Mouse (Mus musculus) forebrain, embryonic 11.5 days (tissue): ENCODE results near the gene Dpf1. TPM values are rescaled to one million over a fixed set of nuclear protein-coding genes. Genes with fewer than 3 reads are reported as not detected.

ENCODE experiments used
- polyA plus RNA-seq: library from polyadenylated mRNA; unstranded; fragments of >200 nt; fragmentation: Nextera tagmentation; extraction: Ambion mirVana; gene quantifications from 2 replicates; pipeline ENCODE4 v1.2.1, GENCODE M21; 2014

Dpf1 gene
- polyA plus RNA-seq, 1 experiment from 2014 or later = 76.0 TPM

Other genes with a start within 250 kb of the Dpf1 start
- 0.68 and 1.2 TPM in 2 replicates for gene Ryr1, start 178.8 kb upstream of the Dpf1 start, polyA plus RNA-seq
- gene Rasgrp4, start 169.1 kb upstream of the Dpf1 start, polyA plus RNA-seq = 0.67 and 1.2 TPM in 2 replicates
- gene Fam98c, start 147.7 kb upstream of the Dpf1 start, polyA plus RNA-seq = 12.6 and 16.8 TPM in 2 replicates
- gene Ggn, start 133.7 kb upstream of the Dpf1 start, polyA plus RNA-seq = 0.52 and 0.53 TPM in 2 replicates
- 7.8 TPM in 2 replicates for gene Spred3, start 133.5 kb upstream of the Dpf1 start, polyA plus RNA-seq
- gene Psmd8, start 123.2 kb upstream of the Dpf1 start, polyA plus RNA-seq = 291 and 297 TPM in 2 replicates
- 0.12 and 0.43 TPM in 2 replicates for gene Catsperg1, start 89.9 kb upstream of the Dpf1 start, polyA plus RNA-seq
- 0.19 and 0.21 TPM in 2 replicates for gene Kcnk6, start 71.4 kb upstream of the Dpf1 start, polyA plus RNA-seq
- 78.9 and 86.2 TPM in 2 replicates for gene Yif1b, start 65.6 kb upstream of the Dpf1 start, polyA plus RNA-seq
- gene 2200002D01Rik, start 55.5 kb upstream of the Dpf1 start, polyA plus RNA-seq = 1.8 and 5.7 TPM in 2 replicates
- gene Spint2, start 22.0 kb upstream of the Dpf1 start, polyA plus RNA-seq = 36.1 and 43.5 TPM in 2 replicates
- 12.5 and 13.3 TPM in 2 replicates for gene Ppp1r14a, start 14.6 kb upstream of the Dpf1 start, polyA plus RNA-seq
- gene Sipa1l3, start 214.7 kb downstream of the Dpf1 start, polyA plus RNA-seq = 12.2 and 15.9 TPM in 2 replicates